Mouse (Mus musculus): Measurements from ENCODE around the gene Neurl1b. TPM values are rescaled to one million over a fixed set of nuclear protein-coding genes. Genes with fewer than 3 reads are reported as not detected.

The Neurl1b gene
- polyA plus RNA-seq, 2 experiments, result 0.85 to 4.1 TPM

DNA sequence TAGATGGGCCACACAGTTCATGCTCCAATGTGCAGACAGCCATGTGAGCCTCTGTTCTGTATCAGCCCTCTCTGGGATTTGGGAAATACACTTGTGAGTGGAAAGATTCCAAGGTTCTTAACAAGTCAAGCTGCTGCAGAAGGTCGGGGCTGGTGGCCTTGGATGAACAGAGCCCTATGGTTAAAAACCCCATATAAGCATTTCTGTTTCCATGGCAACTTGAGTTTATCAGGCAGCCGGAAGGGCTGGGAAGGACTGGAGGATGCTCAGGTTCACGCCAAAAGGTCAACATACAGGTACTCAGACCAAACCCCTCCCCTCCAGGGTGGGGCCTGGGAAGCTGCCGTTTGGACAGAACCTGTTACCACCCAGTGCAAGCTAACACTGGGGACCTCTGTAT lies 49.4 kb downstream of the Neurl1b start:
- TF ChIP-seq POLR2A (IDR thresholded peaks at IDR 0.05; ENCODE audit: borderline replicate concordance, extremely low read depth, insufficient read depth, insufficient read length), result no peak
- 0 out of 2 replicates have a peak, but pooled peaks cover 2% of the 10 kb centered on the region for H3K4me1 ChIP-seq (ENCODE audit: control insufficient read depth, insufficient read depth, low read length)
- H3K36me3 ChIP-seq (ENCODE audit: control insufficient read depth, insufficient read depth, low read length), result no peaks in the 10 kb centered on the region
- WGBS, result 45% methylated on average over 4 of the region's 4 CpGs
- H3K4me3 ChIP-seq (replicated peaks; ENCODE audit: low read length), result no peak overlapping the region
- H3K27ac ChIP-seq (replicated peaks; ENCODE audit: low read depth, low read length), result no peak overlapping the region
- H3K9ac ChIP-seq (ENCODE audit: low read depth, low read length, severe bottlenecking), result no peak overlapping the region
- H3K9me3 ChIP-seq (ENCODE audit: control insufficient read depth, low read length), result no peaks in the 10 kb centered on the region
- no peak for DNase-seq (ENCODE audit: low spot score)
- H3K27me3 ChIP-seq (ENCODE audit: control insufficient read depth, insufficient read depth, low read length), result no peaks in the 10 kb centered on the region
- no peak overlapping the region for H3K4me2 ChIP-seq (replicated peaks; ENCODE audit: low read depth, low read length, severe bottlenecking)
- ATAC-seq (ENCODE audit: low FRiP score, low read depth), result no peak

DNA sequence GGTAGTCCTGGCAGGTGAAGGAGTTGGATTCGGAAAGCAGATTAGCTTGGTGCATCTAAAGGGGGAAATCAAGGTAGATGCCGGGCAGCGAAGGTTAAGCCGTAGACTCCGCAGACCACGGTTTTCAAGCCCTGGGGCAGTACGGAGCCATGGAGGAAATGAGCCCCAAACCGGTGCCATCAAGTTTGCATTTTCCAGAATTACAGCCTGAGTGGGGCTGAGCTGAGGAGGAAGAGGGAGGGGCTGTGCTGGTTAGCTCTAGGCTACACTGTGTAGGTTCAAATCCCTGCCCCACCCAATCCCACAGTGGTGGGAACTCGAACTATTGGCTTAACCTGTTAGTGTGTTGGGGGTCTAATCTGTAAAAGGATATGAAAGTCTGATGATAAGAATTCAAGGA lies 49.9 kb downstream of the Neurl1b start:
- WGBS, result 77% methylated on average over 9 of the region's 9 CpGs
- Histone ChIP-seq H3K4me1 (ENCODE audit: control insufficient read depth, insufficient read depth, low read length) (0 out of 2 replicates have a peak, but pooled peaks cover 2% of the 10 kb centered on the region), H3K9ac (ENCODE audit: low read depth, low read length, severe bottlenecking) (no peak overlapping the region), H3K36me3 (ENCODE audit: control insufficient read depth, insufficient read depth, low read length) (no peaks in the 10 kb centered on the region), H3K4me3 (replicated peaks; ENCODE audit: low read length) (no peak overlapping the region), H3K4me2 (replicated peaks; ENCODE audit: low read depth, low read length, severe bottlenecking) (no peak overlapping the region), H3K9me3 (ENCODE audit: control insufficient read depth, low read length) (no peaks in the 10 kb centered on the region), H3K27me3 (ENCODE audit: control insufficient read depth, insufficient read depth, low read length) (no peaks in the 10 kb centered on the region), H3K27ac (replicated peaks; ENCODE audit: low read depth, low read length) (no peak overlapping the region)
- TF ChIP-seq POLR2A (IDR thresholded peaks at IDR 0.05; ENCODE audit: borderline replicate concordance, extremely low read depth, insufficient read depth, insufficient read length), result no peak
- no peak for DNase-seq (ENCODE audit: low spot score)
- ATAC-seq (ENCODE audit: low FRiP score, low read depth), result no peak

DNA sequence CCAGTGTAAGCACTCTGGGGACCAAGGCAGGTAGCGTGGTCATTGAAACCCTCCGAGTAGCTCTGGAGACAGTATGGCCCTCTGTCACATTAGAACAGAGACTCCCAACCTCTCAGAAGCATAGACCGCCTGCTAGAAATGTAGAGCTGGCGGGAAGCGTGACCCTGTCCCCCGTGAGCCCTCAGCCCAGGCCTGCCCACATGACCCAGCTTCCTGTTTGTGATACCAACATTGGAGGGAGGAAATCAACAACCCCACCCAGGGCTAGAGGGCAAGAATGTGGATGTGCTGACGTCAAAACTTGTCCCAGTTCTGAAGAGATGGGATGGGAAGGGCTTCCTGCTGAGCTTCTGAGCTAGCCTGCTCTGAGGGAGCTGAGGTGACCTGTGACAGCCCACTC lies 50.3 kb downstream of the Neurl1b start:
- no peak for DNase-seq (ENCODE audit: low spot score)
- H3K9me3 ChIP-seq (ENCODE audit: control insufficient read depth, low read length), result no peaks in the 10 kb centered on the region
- no peaks in the 10 kb centered on the region for H3K27me3 ChIP-seq (ENCODE audit: control insufficient read depth, insufficient read depth, low read length)
- H3K36me3 ChIP-seq (ENCODE audit: control insufficient read depth, insufficient read depth, low read length), result no peaks in the 10 kb centered on the region
- TF ChIP-seq POLR2A (IDR thresholded peaks at IDR 0.05; ENCODE audit: borderline replicate concordance, extremely low read depth, insufficient read depth, insufficient read length), result no peak
- H3K4me2 ChIP-seq (replicated peaks; ENCODE audit: low read depth, low read length, severe bottlenecking), result no peak overlapping the region
- no peak overlapping the region for H3K27ac ChIP-seq (replicated peaks; ENCODE audit: low read depth, low read length)
- H3K4me3 ChIP-seq (replicated peaks; ENCODE audit: low read length), result no peak overlapping the region
- no peak overlapping the region for H3K9ac ChIP-seq (ENCODE audit: low read depth, low read length, severe bottlenecking)
- H3K4me1 ChIP-seq (ENCODE audit: control insufficient read depth, insufficient read depth, low read length), result 0 out of 2 replicates have a peak, but pooled peaks cover 2% of the 10 kb centered on the region
- 62% methylated on average over 7 of the region's 7 CpGs for WGBS
- ATAC-seq (ENCODE audit: low FRiP score, low read depth), result no peak

DNA sequence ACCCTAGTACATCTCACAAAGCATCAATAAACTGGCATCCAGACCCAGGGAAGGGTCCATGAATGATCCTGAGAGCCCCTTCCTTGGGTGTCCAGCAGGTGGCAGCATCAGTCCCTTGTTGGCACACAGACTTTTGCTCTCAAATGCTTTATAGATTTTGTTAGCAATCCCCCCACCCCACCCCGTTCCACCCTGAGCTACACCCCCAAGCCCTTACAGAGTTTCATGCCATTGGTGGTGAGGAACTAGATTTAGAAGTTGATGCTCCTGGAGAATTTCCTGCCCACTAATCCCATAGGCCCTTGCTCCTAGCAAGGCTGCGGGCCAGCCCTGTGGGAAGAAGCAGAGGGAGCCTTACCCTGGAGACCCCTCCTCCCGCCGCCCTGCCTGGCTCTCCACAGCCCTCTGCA lies 52.1 kb downstream of the Neurl1b start:
- H3K27ac ChIP-seq (replicated peaks; ENCODE audit: low read depth, low read length), result no peak overlapping the region
- DNase-seq (ENCODE audit: low spot score) (peak; percentile 85), ATAC-seq (ENCODE audit: low FRiP score, low read depth) (peak; percentile 71)
- 4% methylated on average over 4 of the region's 4 CpGs for WGBS
- H3K4me1 ChIP-seq (ENCODE audit: control insufficient read depth, insufficient read depth, low read length), result 0 out of 2 replicates have a peak, but pooled peaks cover 2% of the 10 kb centered on the region
- H3K4me3 ChIP-seq (replicated peaks; ENCODE audit: low read length), result no peak overlapping the region
- H3K27me3 ChIP-seq (ENCODE audit: control insufficient read depth, insufficient read depth, low read length), result no peaks in the 10 kb centered on the region
- H3K9me3 ChIP-seq (ENCODE audit: control insufficient read depth, low read length), result no peaks in the 10 kb centered on the region
- no peaks in the 10 kb centered on the region for H3K36me3 ChIP-seq (ENCODE audit: control insufficient read depth, insufficient read depth, low read length)
- TF ChIP-seq POLR2A (IDR thresholded peaks at IDR 0.05; ENCODE audit: borderline replicate concordance, extremely low read depth, insufficient read depth, insufficient read length), result no peak
- 0 out of 2 replicates have a peak overlapping the region, but pooled peaks have one; percentile 28 for H3K4me2 ChIP-seq (replicated peaks; ENCODE audit: low read depth, low read length, severe bottlenecking)
- H3K9ac ChIP-seq (ENCODE audit: low read depth, low read length, severe bottlenecking), result no peak overlapping the region

DNA sequence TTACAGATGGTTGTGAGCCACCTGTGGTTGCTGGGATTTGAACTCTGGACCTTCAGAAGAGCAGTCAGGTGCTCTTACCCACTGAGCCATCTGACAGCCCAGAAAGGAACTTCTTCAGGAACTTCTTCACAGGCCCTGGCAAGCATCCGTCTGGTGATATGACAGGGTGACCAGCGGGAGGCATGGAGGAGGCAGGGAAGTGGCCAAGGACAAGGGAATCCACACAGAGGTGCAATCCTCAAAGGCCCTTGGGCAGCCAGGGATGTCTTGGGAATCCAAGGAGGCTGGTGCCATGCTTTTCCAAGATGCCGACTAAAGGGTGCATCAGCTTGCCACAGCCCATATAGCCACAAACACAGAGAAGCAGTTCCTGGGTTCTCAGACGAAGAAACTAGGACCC lies 53.0 kb downstream of the Neurl1b start:
- 82% methylated on average over 4 of the region's 4 CpGs for WGBS
- H3K9ac ChIP-seq (ENCODE audit: low read depth, low read length, severe bottlenecking), result no peak overlapping the region
- no peak overlapping the region for H3K27ac ChIP-seq (replicated peaks; ENCODE audit: low read depth, low read length)
- DNase-seq (ENCODE audit: low spot score) (no peak), ATAC-seq (ENCODE audit: low FRiP score, low read depth) (no peak)
- H3K9me3 ChIP-seq (ENCODE audit: control insufficient read depth, low read length), result no peaks in the 10 kb centered on the region
- H3K36me3 ChIP-seq (ENCODE audit: control insufficient read depth, insufficient read depth, low read length), result no peaks in the 10 kb centered on the region
- H3K27me3 ChIP-seq (ENCODE audit: control insufficient read depth, insufficient read depth, low read length), result no peaks in the 10 kb centered on the region
- 0 out of 2 replicates have a peak, but pooled peaks cover 2% of the 10 kb centered on the region for H3K4me1 ChIP-seq (ENCODE audit: control insufficient read depth, insufficient read depth, low read length)
- H3K4me3 ChIP-seq (replicated peaks; ENCODE audit: low read length), result no peak overlapping the region
- H3K4me2 ChIP-seq (replicated peaks; ENCODE audit: low read depth, low read length, severe bottlenecking), result no peak overlapping the region
- no peak for TF ChIP-seq POLR2A (IDR thresholded peaks at IDR 0.05; ENCODE audit: borderline replicate concordance, extremely low read depth, insufficient read depth, insufficient read length)

All from limb, embryonic 14.5 days (tissue).